Mouse (Mus musculus) G1E (cell line): ENCODE measurements around the gene B3gat2.

Experiments
- CTCF ChIP-seq: IDR thresholded peaks from 2 replicates; pipeline ENCODE4 v1.5.1; 2012; ENCODE audit warnings: low read depth, low read length, inconsistent platforms, mixed read lengths
- GATA1 ChIP-seq: IDR thresholded peaks from 2 replicates; pipeline ENCODE4 v1.6.1; 2012; ENCODE audit warnings: borderline replicate concordance, low read length, inconsistent platforms, mixed read lengths
- GATA2 ChIP-seq: IDR thresholded peaks from 2 replicates; pipeline ENCODE4 v1.6.1; 2012; ENCODE audit warnings: low read depth, low read length, inconsistent platforms, borderline replicate concordance
- POLR2AphosphoS5 ChIP-seq: IDR thresholded peaks from 2 replicates; pipeline ENCODE4 v1.6.1; 2012; ENCODE audit warnings: low read depth, low read length, inconsistent platforms; ENCODE audit not compliant: insufficient replicate concordance
- TAL1 ChIP-seq: conservative IDR thresholded peaks from 2 replicates; pipeline ENCODE4 v1.6.1; 2012; ENCODE audit warnings: low read depth, low read length, inconsistent platforms, mixed read lengths

- TF ChIP-seq CTCF, result no peak
- no peak for TF ChIP-seq TAL1
- no peak for TF ChIP-seq GATA1
- TF ChIP-seq POLR2AphosphoS5, result no peak
- no peak for TF ChIP-seq GATA2
Observed at GRCm38 (mm10) chr1:23753591-23753990, 8.0 kb upstream of the B3gat2 start.
